Mouse (Mus musculus) urinary bladder, adult 2 months (tissue): ENCODE results near the gene Fam90a1a. TPM values are rescaled to one million over a fixed set of nuclear protein-coding genes. Genes with fewer than 3 reads are reported as not detected.

Experiments
- polyA plus RNA-seq: library from polyadenylated mRNA; depleted of rRNA; stranded (reverse); fragments of >200 nt; gene quantifications from 2 replicates; pipeline ENCODE4 v1.2.3, GENCODE M21; 2012; rRNA removed

The Fam90a1a gene
- polyA plus RNA-seq, 1 experiment, result not detected

Other genes with a start within 250 kb of the Fam90a1a start
- gene Defa24, start 224.2 kb upstream of the Fam90a1a start, polyA plus RNA-seq, result not detected in 2 replicates
- 0.48 TPM in 1 of 2 replicates, not detected in the other for gene Defb50, start 135.2 kb upstream of the Fam90a1a start, polyA plus RNA-seq
- not detected in 2 replicates for gene Defb2, start 118.8 kb upstream of the Fam90a1a start, polyA plus RNA-seq
- not detected in 2 replicates for gene Defb10, start 99.8 kb upstream of the Fam90a1a start, polyA plus RNA-seq
- not detected in 2 replicates for gene Defb9, start 73.3 kb upstream of the Fam90a1a start, polyA plus RNA-seq
- not detected in 2 replicates for gene Defb11, start 52.3 kb upstream of the Fam90a1a start, polyA plus RNA-seq
- gene Defb15, start 26.0 kb upstream of the Fam90a1a start, polyA plus RNA-seq, result not detected in 2 replicates
- not detected in 2 replicates for gene Defb35, start 20.4 kb upstream of the Fam90a1a start, polyA plus RNA-seq
- gene Defb13, start 12.0 kb upstream of the Fam90a1a start, polyA plus RNA-seq, result not detected in 2 replicates
- not detected in 2 replicates for gene Ccdc70, start 11.1 kb downstream of the Fam90a1a start, polyA plus RNA-seq
- 0.88 and 0.93 TPM in 2 replicates for gene Atp7b, start 101.6 kb downstream of the Fam90a1a start, polyA plus RNA-seq
- gene Alg11, start 102.0 kb downstream of the Fam90a1a start, polyA plus RNA-seq, result 10.6 and 11.6 TPM in 2 replicates
- gene Nek5, start 166.3 kb downstream of the Fam90a1a start, polyA plus RNA-seq, result 3.6 and 4.7 TPM in 2 replicates
- 10.1 and 10.2 TPM in 2 replicates for gene Nek3, start 207.7 kb downstream of the Fam90a1a start, polyA plus RNA-seq
- 4.7 and 5.1 TPM in 2 replicates for gene Ckap2, start 227.1 kb downstream of the Fam90a1a start, polyA plus RNA-seq
- 29.0 and 30.2 TPM in 2 replicates for gene Vps36, start 234.1 kb downstream of the Fam90a1a start, polyA plus RNA-seq